Mouse (Mus musculus) heart, adult 18-20 months (tissue): Measurements from ENCODE around the gene Snx14. TPM values are rescaled to one million over a fixed set of nuclear protein-coding genes. Genes with fewer than 3 reads are reported as not detected.

Experiments
- DNase-seq, 2 experiments: peaks; one replicate each; pipeline ENCODE4 v3.0.0; 2021 to 2022; ENCODE audit warnings: mixed read lengths in 1 of 2
- total RNA-seq, 2 experiments: library from RNA; stranded (reverse); gene quantifications; 2 replicates each; pipeline ENCODE4 v1.2.3; 2021

Gene Snx14
- total RNA-seq, 2 experiments from 2014 or later = 23.3 to 24.9 TPM

- DNase-seq = no peak
These were observed 96.1 kb downstream of the Snx14 start for GRCm38 (mm10) chr9:88342701-88343100.

- DNase-seq = no peak
These were observed 96.5 kb downstream of the Snx14 start for GRCm38 (mm10) chr9:88342241-88342640.

GRCm38 (mm10) chr9:88340819-88341218, 97.9 kb downstream of the Snx14 start:
- no peak for DNase-seq

- DNase-seq = no peak
These were observed 102.9 kb downstream of the Snx14 start for GRCm38 (mm10) chr9:88335839-88336238.

GRCm38 (mm10) chr9:88332447-88332846, 106.3 kb downstream of the Snx14 start:
- no peak for DNase-seq

GRCm38 (mm10) chr9:88330316-88330715, 108.4 kb downstream of the Snx14 start:
- no peak for DNase-seq

- DNase-seq = peak; percentile 17 to 18
These were observed 109.5 kb downstream of the Snx14 start for GRCm38 (mm10) chr9:88329166-88329748.

GRCm38 (mm10) chr9:88328666-88329065, 110.1 kb downstream of the Snx14 start:
- DNase-seq = no peak

GRCm38 (mm10) chr9:88326930-88327901, 111.5 kb downstream of the Snx14 start, which contains the start of gene Nt5e:
Gene Nt5e (plus strand): TSS chr9:88327197.
- peak; percentile 80 to 88 for DNase-seq

Other genes with a start within 250 kb of the Snx14 start
- gene Nt5e, start 111.8 kb downstream of the Snx14 start, total RNA-seq = 10 to 100 TPM; 10.7 to 16.7 TPM
- under 1 TPM in 1 of 2 experiments, not detected in 1; 0.65 TPM for gene Gm20537, start 17.7 kb upstream of the Snx14 start, total RNA-seq
- gene Syncrip, start 43.6 kb upstream of the Snx14 start, total RNA-seq = 10 to 100 TPM; 56.1 to 61.2 TPM
- gene Zfp949, start 109.1 kb upstream of the Snx14 start, total RNA-seq = 1 to 10 TPM; 7.6 to 9.0 TPM
- not detected for gene Trim43a, start 141.9 kb upstream of the Snx14 start, total RNA-seq